Mouse (Mus musculus): ENCODE data around the gene Myzap.
"Not testable (repeated sequence)": the region's sequence is repeated elsewhere in the genome, so short reads cannot be mapped to it uniquely, and the experiment has no call there.

Gene Myzap

GRCm38 (mm10) chr9:71543443-71544222 lies 48.5 kb downstream of the Myzap start:
- peak; percentile 70 for DNase-seq (ENCODE audit: low read depth)

GRCm38 (mm10) chr9:71542292-71542691 lies 49.9 kb downstream of the Myzap start:
- DNase-seq (ENCODE audit: low read depth) = no peak

- DNase-seq (ENCODE audit: low read depth) = no peak
Observed at GRCm38 (mm10) chr9:71540739-71541138, 51.4 kb downstream of the Myzap start.

- DNase-seq (ENCODE audit: low read depth) = no peak
Observed at GRCm38 (mm10) chr9:71535730-71536129, 56.4 kb downstream of the Myzap start.

- no peak for DNase-seq (ENCODE audit: low read depth)
Observed at GRCm38 (mm10) chr9:71535036-71535435, 57.1 kb downstream of the Myzap start.

- DNase-seq (ENCODE audit: low read depth) = no peak
Observed at GRCm38 (mm10) chr9:71529960-71530359, 62.2 kb downstream of the Myzap start.

- no peak for DNase-seq (ENCODE audit: low read depth)
Observed at GRCm38 (mm10) chr9:71527438-71527837, 64.7 kb downstream of the Myzap start.

- DNase-seq (ENCODE audit: low read depth) = no peak
Observed at GRCm38 (mm10) chr9:71523901-71524300, 68.3 kb downstream of the Myzap start.

GRCm38 (mm10) chr9:71519836-71520235 lies 72.3 kb downstream of the Myzap start:
- no peak for DNase-seq (ENCODE audit: low read depth)

GRCm38 (mm10) chr9:71517487-71517886 lies 74.7 kb downstream of the Myzap start:
- no peak for DNase-seq (ENCODE audit: low read depth)

- DNase-seq (ENCODE audit: low read depth) = no peak
Observed at GRCm38 (mm10) chr9:71515862-71516261, 76.3 kb downstream of the Myzap start.

GRCm38 (mm10) chr9:71513566-71513965 lies 78.6 kb downstream of the Myzap start:
- no peak for DNase-seq (ENCODE audit: low read depth)

- DNase-seq (ENCODE audit: low read depth) = no peak
Observed at GRCm38 (mm10) chr9:71512899-71513298, 79.3 kb downstream of the Myzap start.

- DNase-seq (ENCODE audit: low read depth) = no peak
Observed at GRCm38 (mm10) chr9:71498391-71499182, 93.6 kb downstream of the Myzap start.

GRCm38 (mm10) chr9:71496637-71497036 lies 95.5 kb downstream of the Myzap start:
- DNase-seq (ENCODE audit: low read depth) = no peak

GRCm38 (mm10) chr9:71493771-71494170 lies 98.4 kb downstream of the Myzap start:
- DNase-seq (ENCODE audit: low read depth) = no peak

GRCm38 (mm10) chr9:71492296-71493025 lies 99.7 kb downstream of the Myzap start:
- DNase-seq (ENCODE audit: low read depth) = no peak

GRCm38 (mm10) chr9:71490076-71490475 lies 102.1 kb downstream of the Myzap start:
- no peak for DNase-seq (ENCODE audit: low read depth)

GRCm38 (mm10) chr9:71486127-71486526 lies 106.0 kb downstream of the Myzap start:
- DNase-seq (ENCODE audit: low read depth) = no peak

GRCm38 (mm10) chr9:71485475-71486094 lies 106.6 kb downstream of the Myzap start, which contains the start of gene Polr2m:
TSS of gene Polr2m (minus strand) at chr9:71485935.
- DNase-seq (ENCODE audit: low read depth) = peak; percentile 81

GRCm38 (mm10) chr9:71484871-71485474 lies 107.2 kb downstream of the Myzap start:
- no peak for DNase-seq (ENCODE audit: low read depth)

GRCm38 (mm10) chr9:71483872-71484271 lies 108.3 kb downstream of the Myzap start:
- not testable (repeated sequence) for DNase-seq (ENCODE audit: low read depth)
